Mouse (Mus musculus): ENCODE measurements around the gene Cog4. TPM values are rescaled to one million over a fixed set of nuclear protein-coding genes. Genes with fewer than 3 reads are reported as not detected.
A peak's percentile ranks its signal among the peaks of the same experiment; 100 is the strongest.

Cog4 gene
- 56.5 and 60.2 TPM in 2 replicates for polyA plus RNA-seq (2012; rRNA removed)

DNA sequence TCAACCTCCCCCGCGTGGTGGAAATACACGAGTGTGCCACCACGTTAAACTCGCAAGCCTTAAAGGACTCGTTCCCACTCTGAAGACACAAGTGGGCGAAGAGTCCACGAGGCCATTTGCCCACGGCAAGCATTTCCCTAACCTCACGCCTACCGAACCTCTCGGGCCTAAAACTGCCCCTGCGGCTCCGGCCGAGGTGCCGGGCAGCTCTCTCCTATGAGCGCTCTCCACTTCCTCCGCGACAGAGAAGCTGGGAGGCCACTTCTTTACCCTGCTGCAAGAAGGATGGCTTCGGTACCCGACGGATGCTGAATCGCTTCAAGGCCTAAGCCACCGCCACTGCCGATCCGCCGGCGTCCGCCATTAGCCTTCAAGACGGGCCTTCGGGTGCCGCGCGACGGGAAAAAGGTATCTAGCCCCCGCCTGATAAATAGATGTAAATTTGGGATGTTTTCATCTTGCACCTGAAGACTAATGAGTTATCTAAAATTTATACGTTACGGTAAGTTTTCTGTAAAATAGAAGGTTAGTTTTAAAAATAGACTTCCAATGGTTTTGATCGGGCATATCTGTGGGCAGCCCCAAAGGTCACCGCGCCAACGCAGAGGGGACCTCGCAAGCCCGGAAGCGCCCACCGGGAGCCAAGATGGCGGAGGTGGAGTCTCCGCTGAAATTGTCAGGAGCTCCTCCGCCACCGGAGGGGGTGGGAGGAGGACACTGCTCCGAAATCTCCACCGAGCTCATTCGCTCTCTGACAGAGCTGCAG, at the start of gene Cog4, which contains the start of gene Sf3b3:
Cog4 (plus strand) TSS at position 196 of the 766 bp plus-strand sequence.
Sf3b3 (minus strand) TSS at position 383 of the 766 bp plus-strand sequence.
- no peaks in the 10 kb centered on the region for H3K27me3 ChIP-seq (ENCODE audit: control insufficient read depth, insufficient read depth, low read length)
- WGBS: under 1% methylated on average over 53 of the region's 53 CpGs
- DNase-seq: peak; percentile 89 to 90
- H3K4me3 ChIP-seq (replicated peaks; ENCODE audit: insufficient read depth, low read depth, low read length): peak within 1 kb of the TSS; percentile 98
- H3K4me1 ChIP-seq (ENCODE audit: control insufficient read depth, insufficient read depth, low read length): peaks cover 3% of the 10 kb centered on the region; the same call in 1 of the 2 replicates
- peak within 1 kb of the TSS; percentile 92 for H3K27ac ChIP-seq (ENCODE audit: insufficient read depth, low read length)
- TF ChIP-seq CTCF (IDR thresholded peaks at IDR 0.05; ENCODE audit: borderline replicate concordance, insufficient read depth, low read depth, low read length): 0 out of 2 replicates have a peak, but pooled peaks have one; percentile 15
- peak; percentile 91 for TF ChIP-seq POLR2A (IDR thresholded peaks at IDR 0.05; ENCODE audit: borderline replicate concordance, insufficient read depth, low read length)

DNA sequence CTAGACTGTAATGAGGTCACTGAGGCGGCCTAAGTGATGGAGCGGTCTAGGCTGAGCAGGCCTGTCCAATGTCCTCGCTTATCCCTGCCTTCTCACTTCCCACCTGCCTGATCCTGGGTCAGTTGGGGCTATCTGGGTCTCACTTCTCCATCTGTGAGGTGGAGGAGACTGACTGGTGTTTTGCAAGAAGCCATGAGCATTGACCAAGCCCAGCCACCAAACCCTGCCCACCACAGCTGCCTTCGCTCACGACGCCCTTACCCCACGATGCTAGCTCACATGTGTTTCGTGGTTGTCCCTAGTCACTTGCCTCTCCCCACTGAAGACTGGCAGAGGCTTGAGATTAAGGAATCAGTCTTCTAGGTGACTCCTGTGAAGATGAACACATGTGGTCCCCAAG, 49.3 kb upstream of the Cog4 start:
- WGBS: 95% methylated on average over 8 of the region's 8 CpGs
- no peak for DNase-seq
- Histone ChIP-seq H3K27me3 (ENCODE audit: control insufficient read depth, insufficient read depth, low read length) (no peaks in the 10 kb centered on the region), H3K4me1 (ENCODE audit: control insufficient read depth, insufficient read depth, low read length) (no peaks in the 10 kb centered on the region; the same call in 1 of the 2 replicates), H3K4me3 (replicated peaks; ENCODE audit: insufficient read depth, low read depth, low read length) (no peak overlapping the region), H3K27ac (ENCODE audit: insufficient read depth, low read length) (no peak overlapping the region)
- TF ChIP-seq CTCF (IDR thresholded peaks at IDR 0.05; ENCODE audit: borderline replicate concordance, insufficient read depth, low read depth, low read length): no peak
- no peak for TF ChIP-seq POLR2A (IDR thresholded peaks at IDR 0.05; ENCODE audit: borderline replicate concordance, insufficient read depth, low read length)

DNA sequence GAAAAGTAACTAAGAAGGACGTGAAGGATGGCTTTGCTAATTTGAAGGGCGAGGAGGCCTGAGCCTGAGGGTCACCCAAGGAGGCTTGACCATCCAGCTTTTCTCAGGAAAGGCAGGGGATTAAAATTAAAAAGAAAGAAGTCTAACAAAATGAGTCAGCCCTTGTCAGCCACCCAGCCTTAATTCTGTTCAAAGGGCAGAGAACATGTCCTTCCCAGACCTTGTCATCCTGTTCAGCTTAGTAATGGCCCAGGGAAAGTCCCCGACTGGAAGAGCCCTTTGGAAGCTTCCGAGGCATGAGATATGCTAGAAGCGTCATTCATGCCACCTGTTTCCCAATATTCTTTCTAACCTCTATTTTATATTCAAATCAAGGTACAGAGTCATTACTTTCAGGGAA, 43.4 kb upstream of the Cog4 start:
- no peaks in the 10 kb centered on the region for H3K27me3 ChIP-seq (ENCODE audit: control insufficient read depth, insufficient read depth, low read length)
- H3K27ac ChIP-seq (ENCODE audit: insufficient read depth, low read length): no peak overlapping the region
- 78% methylated on average over 5 of the region's 5 CpGs for WGBS
- no peaks in the 10 kb centered on the region for H3K4me1 ChIP-seq (ENCODE audit: control insufficient read depth, insufficient read depth, low read length)
- H3K4me3 ChIP-seq (replicated peaks; ENCODE audit: insufficient read depth, low read depth, low read length): no peak overlapping the region
- DNase-seq: no peak
- no peak for TF ChIP-seq POLR2A (IDR thresholded peaks at IDR 0.05; ENCODE audit: borderline replicate concordance, insufficient read depth, low read length)
- TF ChIP-seq CTCF (IDR thresholded peaks at IDR 0.05; ENCODE audit: borderline replicate concordance, insufficient read depth, low read depth, low read length): no peak

DNA sequence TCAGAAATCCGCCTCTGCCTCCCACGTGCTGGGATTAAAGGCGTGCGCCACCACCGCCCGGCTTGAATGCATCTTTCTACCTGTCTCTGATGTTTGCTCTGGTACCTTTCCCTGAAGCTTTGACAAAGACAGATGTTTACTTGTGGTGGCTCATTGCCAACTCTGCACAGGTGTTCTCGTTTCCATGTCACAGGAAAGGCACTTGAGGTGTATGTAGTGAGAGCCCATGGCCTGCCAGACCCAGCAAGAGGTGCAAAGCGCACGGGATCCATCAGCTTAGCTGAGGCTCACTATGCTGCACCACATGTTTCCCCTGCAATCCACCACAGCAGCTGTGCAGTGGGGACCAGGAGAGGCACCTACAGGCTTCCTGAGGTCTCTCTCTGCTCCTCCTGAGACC, 42.5 kb upstream of the Cog4 start:
- H3K4me1 ChIP-seq (ENCODE audit: control insufficient read depth, insufficient read depth, low read length): no peaks in the 10 kb centered on the region
- 85% methylated on average over 9 of the region's 9 CpGs for WGBS
- TF ChIP-seq CTCF (IDR thresholded peaks at IDR 0.05; ENCODE audit: borderline replicate concordance, insufficient read depth, low read depth, low read length) (no peak), POLR2A (IDR thresholded peaks at IDR 0.05; ENCODE audit: borderline replicate concordance, insufficient read depth, low read length) (no peak)
- no peak for DNase-seq
- no peak overlapping the region for H3K27ac ChIP-seq (ENCODE audit: insufficient read depth, low read length)
- no peak overlapping the region for H3K4me3 ChIP-seq (replicated peaks; ENCODE audit: insufficient read depth, low read depth, low read length)
- H3K27me3 ChIP-seq (ENCODE audit: control insufficient read depth, insufficient read depth, low read length): no peaks in the 10 kb centered on the region

- Histone ChIP-seq H3K27me3 (ENCODE audit: control insufficient read depth, insufficient read depth, low read length) (no peaks in the 10 kb centered on the region), H3K27ac (ENCODE audit: insufficient read depth, low read length) (0 out of 2 replicates have a peak overlapping the region, but pooled peaks have one; percentile 13), H3K4me3 (replicated peaks; ENCODE audit: insufficient read depth, low read depth, low read length) (no peak overlapping the region), H3K4me1 (ENCODE audit: control insufficient read depth, insufficient read depth, low read length) (no peaks in the 10 kb centered on the region)
- DNase-seq: no peak
- WGBS: 60% methylated on average over 3 of the region's 3 CpGs
- no peak for TF ChIP-seq POLR2A (IDR thresholded peaks at IDR 0.05; ENCODE audit: borderline replicate concordance, insufficient read depth, low read length)
- TF ChIP-seq CTCF (IDR thresholded peaks at IDR 0.05; ENCODE audit: borderline replicate concordance, insufficient read depth, low read depth, low read length): no peak
These were observed 41.4 kb upstream of the Cog4 start for GRCm38 (mm10) chr8:110804825-110805514.

DNA sequence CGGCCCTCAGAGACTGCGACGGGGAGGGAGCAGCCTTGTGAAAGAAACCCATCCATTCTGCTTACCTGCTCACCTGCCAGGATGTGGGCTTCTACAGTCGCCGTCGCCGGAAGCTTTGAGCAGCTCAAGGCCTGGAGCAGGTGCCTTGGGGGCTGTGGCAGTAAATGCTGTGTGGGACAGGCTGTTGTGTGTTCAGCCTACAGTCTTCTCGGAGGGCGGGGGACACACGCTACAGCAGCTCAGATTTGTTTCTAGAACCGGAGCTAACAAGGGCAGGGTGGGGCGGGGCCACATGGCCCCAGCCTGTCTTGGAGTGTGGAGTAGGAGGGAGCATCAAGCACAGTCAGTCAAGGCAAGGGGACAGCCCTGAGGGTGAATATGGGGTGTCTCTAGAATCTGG, 40.7 kb upstream of the Cog4 start, which contains the start of gene Il34:
Il34 (minus strand) TSS at position 256 of the 400 bp plus-strand sequence.
- no peaks in the 10 kb centered on the region for H3K4me1 ChIP-seq (ENCODE audit: control insufficient read depth, insufficient read depth, low read length)
- TF ChIP-seq POLR2A (IDR thresholded peaks at IDR 0.05; ENCODE audit: borderline replicate concordance, insufficient read depth, low read length) (no peak), CTCF (IDR thresholded peaks at IDR 0.05; ENCODE audit: borderline replicate concordance, insufficient read depth, low read depth, low read length) (no peak)
- 37% methylated on average over 12 of the region's 12 CpGs for WGBS
- no peak within 1 kb of the TSS for H3K4me3 ChIP-seq (replicated peaks; ENCODE audit: insufficient read depth, low read depth, low read length)
- no peaks in the 10 kb centered on the region for H3K27me3 ChIP-seq (ENCODE audit: control insufficient read depth, insufficient read depth, low read length)
- H3K27ac ChIP-seq (ENCODE audit: insufficient read depth, low read length): 0 out of 2 replicates have a peak within 1 kb of the TSS, but pooled peaks have one; percentile 13
- no peak for DNase-seq

DNA sequence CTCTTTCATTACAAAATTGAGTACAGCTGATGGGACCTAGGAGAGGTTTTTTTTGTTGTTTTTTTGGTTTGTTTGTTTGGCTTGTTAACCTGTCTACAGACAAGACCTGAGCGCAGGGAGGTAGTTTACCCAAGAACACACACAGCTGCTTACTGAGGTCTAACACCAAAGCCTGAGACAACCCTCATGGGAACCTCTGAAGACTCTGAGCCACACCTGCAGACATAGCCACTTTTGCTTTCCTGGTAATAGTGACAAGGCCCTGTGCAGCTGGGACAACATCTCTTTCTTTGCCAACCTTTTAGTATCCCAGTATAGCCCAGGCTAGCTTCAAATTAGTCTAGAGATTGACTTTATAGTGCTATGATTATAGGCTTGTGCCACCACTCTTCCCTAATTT, 40.3 kb upstream of the Cog4 start:
- no peak overlapping the region for H3K4me3 ChIP-seq (replicated peaks; ENCODE audit: insufficient read depth, low read depth, low read length)
- WGBS: 89% methylated on average over 1 of the region's 1 CpGs
- TF ChIP-seq POLR2A (IDR thresholded peaks at IDR 0.05; ENCODE audit: borderline replicate concordance, insufficient read depth, low read length): no peak
- TF ChIP-seq CTCF (IDR thresholded peaks at IDR 0.05; ENCODE audit: borderline replicate concordance, insufficient read depth, low read depth, low read length): no peak
- no peak overlapping the region for H3K27ac ChIP-seq (ENCODE audit: insufficient read depth, low read length)
- no peaks in the 10 kb centered on the region for H3K4me1 ChIP-seq (ENCODE audit: control insufficient read depth, insufficient read depth, low read length)
- no peak for DNase-seq
- H3K27me3 ChIP-seq (ENCODE audit: control insufficient read depth, insufficient read depth, low read length): no peaks in the 10 kb centered on the region
